Mouse (Mus musculus): ENCODE data around the gene Sugt1. TPM values are rescaled to one million over a fixed set of nuclear protein-coding genes. Genes with fewer than 3 reads are reported as not detected.

Sugt1 gene
- total RNA-seq, 2 experiments from 2014 or later = 85.3 to 94.0 TPM

DNA sequence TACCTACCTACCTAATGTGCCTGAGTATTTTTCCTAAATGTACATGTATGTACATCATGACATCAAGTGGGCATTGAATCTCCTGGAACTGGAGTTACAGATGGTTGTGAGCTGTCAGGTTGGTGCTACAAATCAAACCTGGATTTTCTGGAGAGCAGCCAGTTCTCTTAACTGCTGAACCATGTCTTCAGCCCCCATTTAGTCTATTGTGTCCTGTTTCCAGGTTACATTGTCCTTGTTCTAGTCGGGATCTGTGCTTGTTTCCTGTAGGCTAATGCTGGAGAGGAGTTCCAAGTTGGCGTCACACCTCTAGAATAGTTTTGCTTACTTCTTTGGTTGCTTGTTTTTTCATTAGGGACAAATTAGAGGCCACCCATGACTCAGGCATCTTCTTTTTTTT is 18.4 kb downstream of the Sugt1 start:
- intact Hi-C loops (cut with DNase I) = no loop called here
- no peak for DNase-seq (ENCODE audit: low spot score in 2 of 2)

- intact Hi-C loops (cut with DNase I) = no loop called here
- no peak for DNase-seq (ENCODE audit: low spot score in 2 of 2)
These were observed 18.9 kb downstream of the Sugt1 start for GRCm38 (mm10) chr14:79606392-79606791.

DNA sequence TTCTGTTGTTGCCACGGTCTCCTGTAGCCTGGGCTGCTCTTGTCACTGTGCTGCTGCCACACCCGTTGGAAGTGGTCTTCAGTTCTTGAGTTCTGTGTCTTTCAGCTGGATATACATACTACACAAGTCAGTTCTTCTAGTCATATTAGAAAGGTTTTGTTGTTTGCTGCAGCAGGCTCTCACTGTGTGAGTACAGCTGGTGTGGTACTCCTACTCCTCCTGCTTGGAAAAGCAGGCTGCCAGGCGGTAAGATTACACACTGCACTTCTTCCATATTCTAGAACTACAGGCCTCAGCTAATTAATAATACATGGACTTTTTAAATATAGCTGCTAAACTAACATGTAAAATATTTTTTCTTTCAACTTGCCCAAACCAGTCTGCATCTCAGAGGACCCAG is 19.4 kb downstream of the Sugt1 start:
- intact Hi-C loops (cut with DNase I) = no loop called here
- peak; percentile 20 to 69 for DNase-seq (ENCODE audit: low spot score in 2 of 2)

DNA sequence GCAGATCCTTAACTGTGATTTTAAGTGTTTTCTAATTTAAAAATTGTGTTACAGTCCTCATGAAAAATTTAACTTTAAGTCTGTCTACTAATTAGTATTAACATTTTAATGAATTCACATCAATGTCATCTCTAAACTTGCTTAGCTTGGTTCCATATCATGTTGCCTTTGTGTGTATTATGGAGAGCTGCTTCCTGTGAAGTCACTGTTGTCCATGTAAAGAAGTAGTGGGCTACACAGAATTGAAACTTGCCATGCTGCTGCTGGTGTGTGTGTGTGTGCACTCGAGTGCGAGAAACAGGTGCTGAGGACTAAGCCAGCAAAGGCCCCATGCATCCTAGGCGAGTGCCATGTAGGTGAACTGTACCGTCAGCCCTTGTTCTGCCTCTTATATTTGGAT is 19.9 kb downstream of the Sugt1 start:
- intact Hi-C loops (cut with DNase I) = no loop called here
- DNase-seq (ENCODE audit: low spot score in 2 of 2) = no peak

DNA sequence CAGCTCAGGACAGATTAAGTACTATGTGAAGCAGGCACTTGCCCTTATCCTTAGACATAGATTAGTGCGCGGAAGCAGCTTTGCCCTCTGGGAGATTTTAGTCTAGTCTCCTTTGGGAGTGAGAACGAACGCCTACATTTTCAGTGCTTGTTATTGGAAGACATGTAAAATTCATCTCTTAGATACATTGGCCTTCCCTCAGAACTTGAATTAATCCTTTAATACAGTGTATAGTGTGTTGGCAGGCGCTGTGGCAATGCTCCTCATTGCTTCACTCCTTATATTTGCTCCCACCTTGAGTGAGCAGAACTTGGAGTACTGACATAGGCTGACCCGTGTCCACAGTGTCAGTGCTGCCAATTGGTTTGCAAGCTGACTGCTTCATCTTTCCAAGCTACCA is 20.8 kb downstream of the Sugt1 start:
- DNase-seq (ENCODE audit: low spot score in 2 of 2) = no peak
- intact Hi-C loops (cut with DNase I) = no loop called here

DNA sequence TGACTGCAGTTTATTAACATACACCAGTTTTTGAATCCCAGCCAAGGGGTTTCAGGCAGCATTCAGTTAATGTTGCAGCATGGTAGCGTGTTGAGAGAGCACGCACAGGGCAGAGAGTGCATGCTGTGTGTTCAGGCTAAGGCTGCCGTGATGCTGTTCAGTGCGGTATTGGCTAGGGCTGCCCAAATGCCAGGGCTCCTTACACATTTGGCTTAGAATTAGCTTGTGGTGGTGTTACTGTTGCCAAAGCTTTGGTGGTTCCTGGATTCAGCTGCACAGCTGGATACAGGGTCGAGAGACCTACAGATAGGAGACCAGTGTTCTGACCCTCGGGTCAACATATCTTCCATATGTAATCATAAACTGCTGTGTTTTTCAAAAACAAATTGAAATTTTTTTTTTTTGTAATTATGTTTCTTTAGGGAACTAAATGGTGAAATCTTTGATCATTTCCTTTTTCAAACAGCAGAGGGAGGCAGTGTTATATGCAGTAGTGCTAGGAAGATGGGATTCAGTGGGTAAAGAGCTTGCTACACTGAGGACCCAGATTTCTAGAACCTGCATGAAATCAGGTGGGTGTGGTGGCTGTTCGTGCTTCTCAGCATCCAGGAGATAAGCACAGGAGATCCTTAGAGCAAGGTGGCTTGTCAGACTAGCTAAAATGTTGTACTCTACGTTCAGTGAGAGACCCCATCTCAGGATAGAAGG is 29.8 kb downstream of the Sugt1 start:
- DNase-seq (ENCODE audit: low spot score in 2 of 2) = peak; percentile 21 to 67
- intact Hi-C loops (cut with DNase I) = loop anchor here (1.0 to 10.0 kb wide), 5 partner anchors 44 to 596 kb away; partner anchors contain the start of gene Pcdh8

- no peak for DNase-seq (ENCODE audit: low spot score in 2 of 2)
- intact Hi-C loops (cut with DNase I) = loop anchor here (10.0 kb wide), 1 partner anchor 295 kb away; no protein-coding TSS in a partner anchor
These were observed 32.3 kb downstream of the Sugt1 start for GRCm38 (mm10) chr14:79619802-79620201.

DNA sequence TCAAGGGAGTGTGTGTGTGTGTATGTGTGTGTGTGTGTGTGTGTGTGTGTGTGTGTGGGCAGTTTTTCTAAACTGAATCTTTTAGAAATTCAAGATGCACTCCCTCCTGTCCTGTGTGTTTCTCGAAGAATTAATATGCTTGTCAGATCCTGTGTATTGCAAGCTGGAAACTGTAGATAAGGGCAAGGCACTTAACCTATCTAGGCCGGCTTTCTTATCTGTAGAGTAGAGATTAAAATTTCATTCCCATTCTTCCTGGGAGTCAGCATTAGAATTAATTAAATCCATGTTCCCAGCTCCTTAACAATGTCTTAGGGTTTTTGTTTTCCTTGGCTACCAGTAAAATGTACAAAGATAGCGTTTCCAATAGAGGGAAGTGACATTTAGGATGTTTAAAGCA is 33.7 kb downstream of the Sugt1 start:
- intact Hi-C loops (cut with DNase I) = no loop called here
- no peak for DNase-seq (ENCODE audit: low spot score in 2 of 2)

DNA sequence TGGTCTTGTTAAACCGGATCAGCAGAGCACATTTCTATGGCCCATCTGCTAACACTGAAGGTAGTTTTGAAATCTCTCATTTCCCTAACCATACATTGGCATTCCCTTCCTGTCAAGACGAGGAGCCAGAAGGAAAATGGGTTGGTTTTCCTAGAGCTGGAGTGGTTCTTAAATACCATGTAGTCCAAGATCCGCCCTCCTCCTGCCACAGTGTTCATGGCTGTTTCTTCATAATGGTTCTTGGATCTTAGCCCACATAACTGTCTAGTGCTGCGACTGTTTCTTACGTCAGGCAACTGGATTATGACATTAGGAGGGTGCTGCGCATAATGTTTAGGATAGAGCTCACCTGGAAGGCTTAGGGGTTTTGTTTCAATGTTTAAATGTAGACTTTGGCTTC is 44.8 kb downstream of the Sugt1 start:
- DNase-seq (ENCODE audit: low spot score in 2 of 2) = no peak
- intact Hi-C loops (cut with DNase I) = no loop called here

DNA sequence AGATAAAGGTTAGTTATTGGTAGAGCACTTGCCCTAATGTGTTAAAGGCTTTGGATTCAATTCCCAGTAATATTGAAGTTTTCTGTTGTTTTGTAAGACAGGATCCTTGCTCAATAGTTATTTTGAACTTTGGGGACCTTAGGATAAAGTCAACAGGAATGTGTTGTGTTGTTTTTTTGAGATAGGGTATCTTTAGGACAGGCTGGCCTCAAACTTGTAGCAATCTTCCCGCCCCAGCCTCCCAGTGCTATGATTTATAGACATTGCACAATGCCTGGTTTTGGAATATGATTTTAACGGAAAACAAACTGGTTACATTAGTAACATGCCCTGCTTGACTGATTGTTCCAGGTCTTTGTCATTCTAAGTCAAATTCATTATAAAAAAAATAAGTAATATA is 45.7 kb downstream of the Sugt1 start:
- no peak for DNase-seq (ENCODE audit: low spot score in 2 of 2)
- intact Hi-C loops (cut with DNase I) = no loop called here

GRCm38 (mm10) chr14:79636814-79637213 is 49.3 kb downstream of the Sugt1 start:
- DNase-seq (ENCODE audit: low spot score in 2 of 2) = no peak
- intact Hi-C loops (cut with DNase I) = no loop called here

- intact Hi-C loops (cut with DNase I) = no loop called here
- no peak for DNase-seq (ENCODE audit: low spot score in 2 of 2)
These were observed 54.6 kb downstream of the Sugt1 start for GRCm38 (mm10) chr14:79642063-79642462.

- DNase-seq (ENCODE audit: low spot score in 2 of 2) = no peak
- intact Hi-C loops (cut with DNase I) = no loop called here
These were observed 57.9 kb downstream of the Sugt1 start for GRCm38 (mm10) chr14:79645378-79645777.

DNA sequence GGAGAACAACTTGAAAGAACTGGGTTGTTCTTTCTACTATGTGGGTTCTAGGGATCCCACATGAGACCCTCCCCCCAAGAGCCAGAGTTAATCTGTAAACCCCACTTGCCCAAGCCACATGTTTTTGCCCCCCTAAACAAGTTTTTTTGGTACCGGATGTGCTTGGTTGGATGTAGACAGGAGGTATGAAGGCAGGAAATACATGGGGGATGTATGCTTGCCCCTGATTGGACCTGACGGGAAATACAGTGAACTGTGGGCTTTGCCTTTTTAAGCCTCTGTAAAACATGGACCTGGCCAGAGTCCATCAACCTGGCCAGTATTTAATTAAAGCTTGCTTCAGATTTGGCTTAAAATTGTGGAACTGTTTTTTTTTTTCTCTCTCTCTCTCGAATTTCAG is 62.2 kb downstream of the Sugt1 start:
- intact Hi-C loops (cut with DNase I) = no loop called here
- no peak for DNase-seq (ENCODE audit: low spot score in 2 of 2)

DNA sequence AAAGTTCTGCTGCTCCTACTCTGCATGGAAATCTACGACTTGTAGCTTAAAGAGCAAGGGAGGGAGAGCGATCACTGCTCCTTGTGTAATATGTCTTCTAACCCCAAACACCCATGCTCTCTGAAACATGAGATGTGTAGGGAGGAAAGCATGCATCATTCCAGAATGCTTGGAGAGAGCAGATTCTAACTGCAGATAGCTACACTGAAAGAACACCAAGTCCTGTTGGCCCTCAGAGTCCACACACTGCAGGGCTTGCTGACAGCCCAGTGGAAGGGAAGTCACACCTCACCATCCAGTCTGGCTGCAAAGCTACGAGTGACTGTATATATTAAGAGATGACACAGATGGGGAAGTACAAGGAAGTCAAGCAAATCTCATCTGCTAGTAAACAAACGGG is 65.2 kb downstream of the Sugt1 start:
- intact Hi-C loops (cut with DNase I) = no loop called here
- DNase-seq (ENCODE audit: low spot score in 2 of 2) = no peak

DNA sequence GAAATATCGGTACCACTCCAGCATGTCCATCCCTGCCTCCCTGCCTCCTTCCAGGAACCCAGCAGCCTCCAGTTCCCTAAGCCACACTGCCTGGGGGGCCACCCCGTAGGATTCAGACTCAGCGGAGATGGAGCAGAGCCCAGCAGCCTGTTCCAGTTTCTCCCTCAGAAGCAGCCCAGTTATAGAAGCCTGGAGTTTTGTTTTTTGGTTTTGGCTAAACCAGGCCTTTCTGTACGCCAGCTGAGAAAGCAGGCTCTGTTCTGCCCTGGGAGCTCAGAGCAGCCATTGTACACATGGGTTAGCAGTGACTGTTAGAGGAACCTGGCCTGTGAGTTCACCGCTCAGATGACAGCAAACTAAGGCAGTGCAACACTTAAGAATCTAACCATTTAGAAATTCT is 70.8 kb downstream of the Sugt1 start:
- intact Hi-C loops (cut with DNase I) = no loop called here
- peak; percentile 52 to 76 for DNase-seq (ENCODE audit: low spot score in 2 of 2)

- DNase-seq (ENCODE audit: low spot score in 2 of 2) = no peak
- intact Hi-C loops (cut with DNase I) = no loop called here
These were observed 71.4 kb downstream of the Sugt1 start for GRCm38 (mm10) chr14:79658748-79659508.

- no peak for DNase-seq (ENCODE audit: low spot score in 2 of 2)
- intact Hi-C loops (cut with DNase I) = loop anchor here (2.0 kb wide), 1 partner anchor 44 kb away; no protein-coding TSS in a partner anchor
These were observed 73.0 kb downstream of the Sugt1 start for GRCm38 (mm10) chr14:79660467-79660866.

- intact Hi-C loops (cut with DNase I) = loop anchor here (2.0 kb wide), 1 partner anchor 44 kb away; no protein-coding TSS in a partner anchor
- DNase-seq (ENCODE audit: low spot score in 2 of 2) = peak; percentile 31 to 33
These were observed 73.8 kb downstream of the Sugt1 start for GRCm38 (mm10) chr14:79661005-79661917.

GRCm38 (mm10) chr14:79662001-79662400 is 74.5 kb downstream of the Sugt1 start, which contains the start of gene Cnmd:
TSS of gene Cnmd (minus strand) at chr14:79662170.
- intact Hi-C loops (cut with DNase I) = no loop called here
- no peak for DNase-seq (ENCODE audit: low spot score in 2 of 2)
